Mouse (Mus musculus): ENCODE results near the gene Elmo2.

DNA sequence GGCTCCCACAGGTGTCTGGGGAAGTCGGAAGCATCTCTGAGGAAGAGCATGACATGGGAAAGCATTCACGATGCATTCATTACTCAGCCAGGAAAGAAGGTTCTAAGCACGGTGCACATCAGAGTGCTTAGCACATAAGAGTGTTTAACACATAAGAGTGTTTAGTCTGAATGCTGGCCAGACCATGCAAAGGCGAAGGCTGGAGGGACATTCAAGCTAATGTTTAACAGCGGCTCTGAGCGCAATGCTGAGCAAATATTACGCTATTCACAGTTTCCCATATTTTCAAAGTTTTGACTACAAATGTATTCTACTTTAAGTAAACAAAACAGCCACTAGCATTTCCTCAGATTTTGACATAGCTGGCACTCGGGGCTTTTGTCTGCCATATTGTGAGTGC lies 20.8 kb downstream of the Elmo2 start:
- TF ChIP-seq CTCF (IDR thresholded peaks at IDR 0.05; ENCODE audit: extremely low read depth, insufficient read depth, low read length) (no peak), POLR2A (IDR thresholded peaks at IDR 0.05; ENCODE audit: extremely low read depth, insufficient read depth, low read length) (no peak)

Measured in cortical plate, adult 2 months (tissue).